Comparison of ENCODE assay signal across 8 mouse cellular contexts in genomic region chr2:25460551-25461309, GRCm38 (mm10). TPM values are rescaled to one million over a fixed set of nuclear protein-coding genes. Genes with fewer than 3 reads are reported as not detected.
DNase-seq lines count a peak whose midpoint lies in the region; ATAC-seq lines count a peak whose summit lies in the region.

TSS of gene Paxx (minus strand) at chr2:25461094.

- peak within 1 kb of the TSS; percentile 81 for H3K4me3 ChIP-seq in heart, embryonic 10.5 days
- H3K4me3 ChIP-seq in kidney, embryonic 15.5 days (replicated peaks): peak within 1 kb of the TSS; percentile 67

- no peaks in the 10 kb centered on the region for H3K9me3 ChIP-seq in heart, embryonic 10.5 days
- H3K9me3 ChIP-seq in kidney, embryonic 15.5 days (replicated peaks): no peaks in the 10 kb centered on the region

- H3K27ac ChIP-seq in heart, embryonic 10.5 days: peak within 1 kb of the TSS; percentile 89
- peak within 1 kb of the TSS; percentile 92 for H3K27ac ChIP-seq in kidney, embryonic 15.5 days

- H3K27me3 ChIP-seq in heart, embryonic 10.5 days (ENCODE audit: insufficient read depth, poor library complexity, severe bottlenecking): peaks cover 7% of the 10 kb centered on the region; the same call in 1 of the 2 replicates
- no peaks in the 10 kb centered on the region for H3K27me3 ChIP-seq in kidney, embryonic 15.5 days

- H3K9ac ChIP-seq in kidney, embryonic 15.5 days: peak within 1 kb of the TSS; percentile 61

- ATAC-seq in erythroblast, adult 5-6 weeks (replicated peaks; ENCODE audit: low FRiP score, poor library complexity, severe bottlenecking): peak; percentile 74
- ATAC-seq in kidney, embryonic 15.5 days (replicated peaks; ENCODE audit: low FRiP score): peak; percentile 90
- ATAC-seq in monocyte, adult 5-6 weeks (replicated peaks; ENCODE audit: insufficient number of reproducible peaks, low FRiP score, low TSS enrichment, poor library complexity, severe bottlenecking): peak; percentile 92

- H3K4me2 ChIP-seq in kidney, embryonic 15.5 days: peak within 1 kb of the TSS; percentile 88

- H3K36me3 ChIP-seq in heart, embryonic 10.5 days: peaks cover 12% of the 10 kb centered on the region
- peaks cover 8% of the 10 kb centered on the region; the same call in 1 of the 2 replicates for H3K36me3 ChIP-seq in kidney, embryonic 15.5 days

- WGBS in heart, embryonic 10.5 days: under 1% methylated on average over 48 of the region's 48 CpGs
- under 1% methylated on average over 48 of the region's 48 CpGs for WGBS in kidney, embryonic 15.5 days

- peaks cover 39% of the 10 kb centered on the region for H3K4me1 ChIP-seq in heart, embryonic 10.5 days
- H3K4me1 ChIP-seq in kidney, embryonic 15.5 days: peaks cover 32% of the 10 kb centered on the region

- DNase-seq in B cell, adult 2 months: peak; percentile 92 to 94
- peak; percentile 99 for DNase-seq in brain, adult 2 months (ENCODE audit: low read depth, low spot score)
- peak; percentile 98 for DNase-seq in heart, embryonic 10.5 days (ENCODE audit: low spot score)
- peak; percentile 94 for DNase-seq in liver
- peak; percentile 90 to 92 for DNase-seq in spleen, postnatal 4 days (ENCODE audit: low spot score in 2 of 2)

RNA-seq across cellular contexts. Expression of gene Paxx, which starts in this region (rescaled TPM):
- total RNA-seq in erythroblast, adult 5-6 weeks (2015; ENCODE audit: low replicate concordance): 18.2 and 33.8 TPM in 2 replicates
- total RNA-seq in erythroblast, adult 5-6 weeks (2017; ENCODE audit: low replicate concordance): 8.4 and 10.6 TPM in 2 replicates
- polyA plus RNA-seq in heart, embryonic 10.5 days (2016; fragmentation: Nextera tagmentation; extraction: Ambion mirVana): 15.6 and 17.7 TPM in 2 replicates
- 30.4 and 31.8 TPM in 2 replicates for polyA plus RNA-seq in kidney, embryonic 15.5 days (2015; fragmentation: Nextera tagmentation; extraction: Ambion mirVana)
- total RNA-seq in monocyte, adult 5-6 weeks (2017): 21.4 to 39.6 TPM (median 32.9 TPM) in 3 replicates

Comparison
In these comparisons a context has a peak if more than half of its experiments do, and no peak if none do; other contexts are left out.
1. Peak in every context shown above with its lines: DNase-seq, ATAC-seq, H3K4me3 ChIP-seq and H3K27ac ChIP-seq.